Mouse (Mus musculus) kidney, embryonic 14.5 days (tissue): ENCODE measurements around the gene Gm10318. TPM values are rescaled to one million over a fixed set of nuclear protein-coding genes. Genes with fewer than 3 reads are reported as not detected.

Experiments used
- ATAC-seq: fragments of 200-750 bp; cut with Nextera tagmentation; 2 replicates; pipeline ENCODE4 v1.8.0; 2017; ENCODE audit warnings: moderate number of reproducible peaks, mild to moderate bottlenecking, moderate TSS enrichment, moderate library complexity; ENCODE audit not compliant: low FRiP score, low TSS enrichment
- H3K27ac ChIP-seq: fragments of 300-500 bp; sonication (generic); 2 replicates; pipeline ENCODE4 v1.5.1; 2014; ENCODE audit warnings: low read depth, mild to moderate bottlenecking, low read length, moderate library complexity, mixed read lengths
- H3K27me3 ChIP-seq: fragments of 300-500 bp; sonication (generic); 2 replicates; pipeline ENCODE4 v1.6.1; 2014; ENCODE audit warnings: mild to moderate bottlenecking, low read length; ENCODE audit not compliant: control insufficient read depth, insufficient read depth
- H3K36me3 ChIP-seq: fragments of 300-500 bp; sonication (generic); 2 replicates; pipeline ENCODE4 v1.6.1; 2014; ENCODE audit warnings: low read length, mixed read lengths; ENCODE audit not compliant: control insufficient read depth, insufficient read depth
- H3K4me1 ChIP-seq: fragments of 300-500 bp; sonication (generic); 2 replicates; pipeline ENCODE4 v1.6.1; 2014; ENCODE audit warnings: low read length, mixed read lengths; ENCODE audit not compliant: control insufficient read depth, insufficient read depth
- H3K4me2 ChIP-seq: fragments of 300-500 bp; sonication (generic); replicated peaks from 2 replicates; pipeline ENCODE4 v1.6.1; 2014; ENCODE audit warnings: low read depth, mild to moderate bottlenecking, low read length
- H3K4me3 ChIP-seq: fragments of 300-500 bp; sonication (generic); 2 replicates; pipeline ENCODE4 v1.5.1; 2014; ENCODE audit warnings: mild to moderate bottlenecking, low read length
- H3K9ac ChIP-seq: fragments of 300-500 bp; sonication (generic); 2 replicates; pipeline ENCODE4 v1.6.1; 2014; ENCODE audit warnings: low read depth, mild to moderate bottlenecking, low read length, moderate library complexity
- H3K9me3 ChIP-seq: fragments of 300-500 bp; sonication (generic); 2 replicates; pipeline ENCODE4 v1.6.1; 2016; ENCODE audit warnings: low read length; ENCODE audit not compliant: control insufficient read depth
- WGBS: fragments of 180-500 bp; shearing (Covaris S2); extraction: QIAGEN DNeasy Blood & Tissue Kit; methylation state at CpG from one replicate; pipeline ENCODE4 v1.1.7; 2014; 5-methylcytosine and 5-hydroxymethylcytosine counted together
- polyA plus RNA-seq: library from polyadenylated mRNA; unstranded; fragments of >200 nt; fragmentation: Nextera tagmentation; extraction: Ambion mirVana; gene quantifications from 2 replicates; pipeline ENCODE4 v1.2.1, GENCODE M21; 2014

Gene Gm10318
- polyA plus RNA-seq, 1 experiment from 2014 or later = not detected

- Histone ChIP-seq H3K4me1 (no peaks in the 10 kb centered on the region), H3K4me3 (no peak overlapping the region), H3K36me3 (no peaks in the 10 kb centered on the region), H3K4me2 (no peak overlapping the region), H3K27ac (no peak overlapping the region), H3K27me3 (no peaks in the 10 kb centered on the region), H3K9me3 (peaks cover 10% of the 10 kb centered on the region), H3K9ac (no peak overlapping the region)
- no peak for ATAC-seq
- 70% methylated on average over 6 of the region's 6 CpGs for WGBS
Observed at GRCm38 (mm10) chr10:77839006-77839405, 13.7 kb upstream of the Gm10318 start.

- H3K9me3 ChIP-seq = peaks cover 12% of the 10 kb centered on the region
- H3K36me3 ChIP-seq = no peaks in the 10 kb centered on the region
- no peak within 1 kb of the TSS for H3K27ac ChIP-seq
- no peak within 1 kb of the TSS for H3K9ac ChIP-seq
- ATAC-seq = no peak
- H3K4me3 ChIP-seq = no peak within 1 kb of the TSS
- 80% methylated on average over 2 of the region's 3 CpGs for WGBS
- H3K4me1 ChIP-seq = no peaks in the 10 kb centered on the region
- H3K27me3 ChIP-seq = no peaks in the 10 kb centered on the region
- no peak within 1 kb of the TSS for H3K4me2 ChIP-seq
Observed at GRCm38 (mm10) chr10:77846503-77846902, 6.2 kb upstream of the Gm10318 start, which contains the start of gene Gm36176. TSS of gene Gm36176 (plus strand) at chr10:77846803.

GRCm38 (mm10) chr10:77846961-77847360 is 5.7 kb upstream of the Gm10318 start:
- Histone ChIP-seq H3K4me3 (no peak overlapping the region), H3K27me3 (no peaks in the 10 kb centered on the region), H3K4me2 (no peak overlapping the region), H3K9me3 (peaks cover 12% of the 10 kb centered on the region), H3K4me1 (no peaks in the 10 kb centered on the region), H3K36me3 (no peaks in the 10 kb centered on the region), H3K27ac (no peak overlapping the region), H3K9ac (no peak overlapping the region)
- no peak for ATAC-seq
- WGBS = 37% methylated on average over 2 of the region's 2 CpGs

- Histone ChIP-seq H3K4me3 (no peak overlapping the region), H3K9ac (no peak overlapping the region), H3K4me1 (no peaks in the 10 kb centered on the region), H3K4me2 (no peak overlapping the region), H3K9me3 (peaks cover 12% of the 10 kb centered on the region), H3K27me3 (no peaks in the 10 kb centered on the region), H3K36me3 (no peaks in the 10 kb centered on the region), H3K27ac (no peak overlapping the region)
- WGBS = 87% methylated on average over 2 of the region's 2 CpGs
- ATAC-seq = no peak
Observed at GRCm38 (mm10) chr10:77847538-77847937, 5.1 kb upstream of the Gm10318 start.

- no peak for ATAC-seq
- Histone ChIP-seq H3K27me3 (no peaks in the 10 kb centered on the region), H3K4me2 (no peak within 1 kb of the TSS), H3K4me3 (no peak within 1 kb of the TSS), H3K9ac (no peak within 1 kb of the TSS), H3K9me3 (no peaks in the 10 kb centered on the region), H3K4me1 (no peaks in the 10 kb centered on the region), H3K27ac (no peak within 1 kb of the TSS), H3K36me3 (no peaks in the 10 kb centered on the region)
- WGBS = 59% methylated on average over 7 of the region's 7 CpGs
Observed at GRCm38 (mm10) chr10:77861675-77862074, 9.0 kb downstream of the Gm10318 start, which contains the start of gene Gm3285. TSS of gene Gm3285 (plus strand) at chr10:77861975.

GRCm38 (mm10) chr10:77864067-77864761 is 11.6 kb downstream of the Gm10318 start:
- WGBS = 27% methylated on average over 14 of the region's 14 CpGs
- Histone ChIP-seq H3K9me3 (no peaks in the 10 kb centered on the region), H3K4me3 (peak overlapping the region; percentile 17), H3K27ac (no peak overlapping the region), H3K4me1 (no peaks in the 10 kb centered on the region), H3K9ac (no peak overlapping the region), H3K27me3 (no peaks in the 10 kb centered on the region), H3K4me2 (peak overlapping the region; percentile 44), H3K36me3 (no peaks in the 10 kb centered on the region)
- ATAC-seq = peak; percentile 92

- no peaks in the 10 kb centered on the region for H3K27me3 ChIP-seq
- H3K4me2 ChIP-seq = peak overlapping the region; percentile 44
- no peaks in the 10 kb centered on the region for H3K36me3 ChIP-seq
- H3K9ac ChIP-seq = no peak overlapping the region
- H3K4me1 ChIP-seq = no peaks in the 10 kb centered on the region
- WGBS = 40% methylated on average over 11 of the region's 11 CpGs
- H3K4me3 ChIP-seq = peak overlapping the region; percentile 17
- ATAC-seq = peak; percentile 48; the same call in 1 of the 2 replicates
- no peak overlapping the region for H3K27ac ChIP-seq
- H3K9me3 ChIP-seq = no peaks in the 10 kb centered on the region
Observed at GRCm38 (mm10) chr10:77864762-77865143, 12.1 kb downstream of the Gm10318 start.

- H3K4me1 ChIP-seq = no peaks in the 10 kb centered on the region
- H3K9ac ChIP-seq = no peak overlapping the region
- H3K9me3 ChIP-seq = no peaks in the 10 kb centered on the region
- WGBS = 5% methylated on average over 1 of the region's 1 CpGs
- no peak for ATAC-seq
- no peak overlapping the region for H3K27ac ChIP-seq
- H3K4me3 ChIP-seq = no peak overlapping the region
- H3K27me3 ChIP-seq = no peaks in the 10 kb centered on the region
- H3K36me3 ChIP-seq = no peaks in the 10 kb centered on the region
- H3K4me2 ChIP-seq = no peak overlapping the region
Observed at GRCm38 (mm10) chr10:77867546-77867945, 14.9 kb downstream of the Gm10318 start.

GRCm38 (mm10) chr10:77869651-77870050 is 17.0 kb downstream of the Gm10318 start:
- no peak for ATAC-seq
- WGBS = 96% methylated on average over 7 of the region's 7 CpGs
- Histone ChIP-seq H3K9me3 (no peaks in the 10 kb centered on the region), H3K27ac (no peak overlapping the region), H3K27me3 (no peaks in the 10 kb centered on the region), H3K36me3 (no peaks in the 10 kb centered on the region), H3K4me2 (no peak overlapping the region), H3K4me3 (no peak overlapping the region), H3K9ac (no peak overlapping the region), H3K4me1 (no peaks in the 10 kb centered on the region)
